Mouse (Mus musculus): Measurements from ENCODE around the gene Galk1.

The Galk1 gene

GRCm38 (mm10) chr11:116012262-116012947, at the start of gene Galk1:
Gene Galk1, minus strand, starts transcription at chr11:116012719.
- peak; percentile 92 for DNase-seq (ENCODE audit: low spot score)

DNA sequence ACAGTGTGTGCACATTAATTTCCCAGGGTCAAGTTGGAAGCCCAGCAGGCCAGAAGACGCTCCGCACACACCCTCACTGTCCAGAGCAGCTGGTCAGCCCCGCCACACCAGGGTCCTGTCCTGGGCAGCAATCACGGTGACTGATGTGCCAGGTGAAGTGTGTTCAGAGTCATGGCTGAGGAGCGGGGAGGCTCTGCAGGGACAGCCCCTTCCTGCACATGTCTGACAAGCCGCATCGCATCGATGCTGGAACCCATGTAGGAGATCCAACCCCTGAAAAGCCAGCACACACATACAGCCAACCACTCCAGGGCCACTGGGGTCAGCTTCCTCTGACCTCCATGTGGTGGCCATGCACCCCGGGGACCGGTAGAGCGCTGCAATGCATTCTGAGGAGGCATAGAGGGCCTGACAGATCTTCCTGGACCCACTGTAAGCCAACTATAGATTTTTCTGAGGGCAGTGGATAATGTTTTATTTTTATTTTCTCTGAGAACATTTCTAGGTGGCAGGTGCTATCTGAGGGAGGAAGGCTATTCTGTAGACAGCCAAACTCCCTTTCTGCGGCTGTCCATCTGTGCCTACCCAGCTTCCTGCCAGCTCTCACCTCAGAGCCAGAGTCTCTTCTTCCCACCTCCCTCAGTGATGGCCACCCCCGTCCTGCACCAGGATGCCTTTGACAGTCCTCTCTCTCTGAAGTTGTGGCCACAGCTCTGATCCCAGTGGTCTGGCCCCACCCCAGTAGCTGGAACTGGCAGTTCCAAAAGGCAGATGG, 49.3 kb upstream of the Galk1 start:
- DNase-seq (ENCODE audit: low spot score) = no peak

DNA sequence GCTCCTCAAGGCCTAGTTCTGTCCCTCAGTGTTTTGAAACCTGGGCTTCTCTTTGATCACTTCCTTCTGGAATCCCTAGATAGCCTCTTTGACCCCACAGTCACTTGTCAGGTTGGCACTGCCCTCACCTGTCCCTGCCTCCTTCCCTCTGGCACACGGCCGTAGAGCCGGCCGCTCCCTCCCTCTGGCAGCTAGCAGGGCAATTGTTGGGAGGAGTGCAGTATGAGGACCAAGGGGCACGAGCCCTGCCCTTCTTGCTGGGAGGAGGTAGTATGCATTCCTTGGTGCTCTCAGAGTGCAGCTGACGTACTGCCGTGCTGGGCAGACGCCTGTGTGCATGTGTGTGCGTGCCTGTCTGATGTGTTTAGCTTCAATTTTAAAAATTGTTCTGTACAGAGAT, 48.1 kb upstream of the Galk1 start:
- DNase-seq (ENCODE audit: low spot score) = no peak

GRCm38 (mm10) chr11:116059691-116060025, 47.1 kb upstream of the Galk1 start:
- DNase-seq (ENCODE audit: low spot score) = no peak

- no peak for DNase-seq (ENCODE audit: low spot score)
Observed at GRCm38 (mm10) chr11:116058868-116059690, 46.6 kb upstream of the Galk1 start.

- DNase-seq (ENCODE audit: low spot score) = no peak
Observed at GRCm38 (mm10) chr11:116058022-116058614, 45.6 kb upstream of the Galk1 start.

DNA sequence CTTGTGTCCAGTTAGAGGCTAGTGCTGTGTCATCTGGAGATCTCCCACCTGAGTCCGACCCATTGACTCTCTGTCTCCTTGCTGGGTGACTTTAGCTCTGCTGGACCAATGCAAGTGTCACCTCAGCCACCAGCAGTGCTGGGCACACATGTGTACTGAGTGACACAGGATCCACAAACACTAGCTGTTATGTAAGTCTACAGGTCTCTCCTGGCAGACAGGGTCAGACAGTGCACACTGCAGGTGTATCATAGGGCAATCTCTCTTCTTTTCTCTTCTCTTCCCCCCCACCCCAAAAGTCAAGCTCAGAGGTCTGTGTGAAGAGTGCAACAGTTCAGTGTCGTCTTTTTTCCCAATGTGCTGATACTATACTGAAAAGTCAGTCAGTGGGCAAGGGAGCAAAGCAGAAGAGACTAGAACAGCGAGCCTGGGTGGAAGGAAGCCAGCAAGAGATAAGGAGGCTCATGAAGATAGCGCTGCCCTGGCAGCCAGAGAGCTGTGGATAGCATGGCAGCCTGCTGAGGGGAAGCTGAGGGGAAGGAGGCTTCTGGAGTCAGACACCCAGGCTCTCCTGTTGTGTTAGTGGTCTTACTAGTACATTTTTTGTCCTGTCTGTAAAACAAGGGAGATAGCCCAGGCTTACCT, 44.8 kb upstream of the Galk1 start:
- DNase-seq (ENCODE audit: low spot score) = no peak

DNA sequence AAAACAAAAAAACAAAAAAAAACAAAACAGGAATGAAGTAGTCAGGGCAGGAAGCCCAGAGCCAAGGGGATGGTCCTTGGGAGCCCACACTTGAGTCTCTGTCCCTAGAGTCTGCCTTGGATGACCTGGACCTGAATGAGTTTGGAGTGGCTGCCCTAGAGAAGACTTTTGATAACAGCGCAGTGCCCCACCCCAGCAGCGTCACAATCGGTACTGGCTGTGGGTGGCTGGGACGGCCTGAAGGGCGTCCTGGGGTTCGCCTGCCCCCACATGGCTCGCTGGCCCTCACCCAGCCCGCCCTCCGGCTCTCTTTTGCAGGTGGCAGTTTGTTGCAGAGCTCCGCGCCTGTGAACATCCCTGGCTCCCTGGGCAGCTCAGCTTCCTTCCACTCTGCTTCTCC, 43.4 kb upstream of the Galk1 start:
- DNase-seq (ENCODE audit: low spot score) = no peak

GRCm38 (mm10) chr11:116053510-116054229, 41.2 kb upstream of the Galk1 start:
- DNase-seq (ENCODE audit: low spot score) = no peak

DNA sequence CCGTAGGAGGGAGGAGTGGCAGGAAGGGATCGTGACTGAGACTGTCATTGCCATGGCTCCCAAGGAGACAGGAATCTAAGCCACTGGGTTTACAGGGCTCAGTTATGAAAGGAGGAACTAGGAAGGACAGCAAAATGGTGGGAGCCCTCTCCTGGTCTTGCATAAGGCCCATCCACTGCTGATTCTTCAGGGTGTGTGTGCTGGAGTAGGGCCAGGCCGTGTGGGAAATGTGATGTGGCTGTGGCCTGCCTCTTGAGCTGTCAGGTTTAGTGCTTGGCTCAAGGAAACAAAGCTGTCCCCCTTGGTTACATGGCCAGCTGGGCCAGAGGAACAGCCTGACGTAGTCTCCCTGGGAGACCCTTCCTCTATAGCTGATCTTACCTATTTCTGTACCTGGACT, 37.7 kb upstream of the Galk1 start:
- DNase-seq (ENCODE audit: low spot score) = no peak

DNA sequence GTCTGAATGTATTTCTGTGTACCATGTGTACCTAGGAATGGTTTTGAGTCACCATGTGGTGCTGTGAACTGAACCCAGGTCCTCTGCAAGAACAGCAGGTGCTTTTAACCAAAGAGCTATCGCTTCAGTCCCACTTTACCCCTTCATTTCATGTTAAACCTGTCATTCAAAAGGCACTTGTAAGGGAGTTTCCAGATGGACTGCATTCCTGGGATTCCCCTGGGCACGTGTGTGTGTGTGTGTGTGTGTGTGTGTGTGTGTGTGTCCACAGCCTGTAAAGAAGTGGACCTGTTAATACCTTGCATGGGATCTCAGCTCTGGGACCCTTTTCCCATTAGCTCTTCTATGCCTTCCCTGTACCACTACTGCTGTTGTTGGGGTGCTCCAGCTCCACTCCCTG, 37.1 kb upstream of the Galk1 start:
- DNase-seq (ENCODE audit: low spot score) = no peak

GRCm38 (mm10) chr11:116045173-116045572, 32.7 kb upstream of the Galk1 start:
- DNase-seq (ENCODE audit: low spot score) = no peak

DNA sequence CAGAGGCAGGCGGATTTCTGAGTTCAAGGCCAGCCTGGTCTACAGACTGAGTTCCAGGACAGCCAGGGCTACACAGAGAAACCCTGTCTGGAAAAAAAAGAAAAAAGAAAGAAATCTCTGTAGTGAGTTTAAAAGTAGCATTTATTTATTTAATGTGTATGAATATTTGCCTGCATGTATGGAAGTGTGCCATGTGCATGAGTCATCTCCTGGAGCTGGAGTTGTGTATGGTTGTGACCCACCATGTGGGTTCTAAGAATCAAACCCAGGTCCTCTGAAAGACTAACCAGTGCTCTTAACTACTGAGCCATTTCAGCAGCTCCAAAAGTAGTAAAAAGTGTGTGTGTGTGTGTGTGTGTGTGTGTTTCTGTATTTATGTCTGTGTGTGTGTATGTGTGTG, 30.8 kb upstream of the Galk1 start:
- DNase-seq (ENCODE audit: low spot score) = no peak

GRCm38 (mm10) chr11:116042372-116043138, 30.0 kb upstream of the Galk1 start:
- DNase-seq (ENCODE audit: low spot score) = no peak

- no peak for DNase-seq (ENCODE audit: low spot score)
Observed at GRCm38 (mm10) chr11:116041833-116042232, 29.3 kb upstream of the Galk1 start.

DNA sequence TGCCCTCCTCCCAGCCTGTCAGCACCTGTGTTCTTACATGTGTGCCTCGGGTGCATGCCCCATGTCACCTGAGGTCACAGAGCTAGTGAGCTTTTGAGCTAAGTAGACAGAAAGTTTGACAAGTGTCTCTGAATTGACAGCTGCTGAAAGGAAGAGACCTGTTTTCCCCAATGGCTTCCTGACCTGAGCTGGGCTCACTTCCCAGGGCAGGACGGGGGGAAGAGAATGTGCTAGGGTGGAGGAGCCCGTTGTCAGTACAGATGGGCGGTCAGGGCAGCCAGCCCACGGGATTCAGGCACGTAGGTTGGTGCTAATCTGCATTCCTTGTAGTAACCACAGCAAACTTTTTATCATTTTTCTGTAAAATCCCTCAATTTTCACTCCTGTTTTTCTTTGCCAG, 28.1 kb upstream of the Galk1 start:
- DNase-seq (ENCODE audit: low spot score) = no peak

DNA sequence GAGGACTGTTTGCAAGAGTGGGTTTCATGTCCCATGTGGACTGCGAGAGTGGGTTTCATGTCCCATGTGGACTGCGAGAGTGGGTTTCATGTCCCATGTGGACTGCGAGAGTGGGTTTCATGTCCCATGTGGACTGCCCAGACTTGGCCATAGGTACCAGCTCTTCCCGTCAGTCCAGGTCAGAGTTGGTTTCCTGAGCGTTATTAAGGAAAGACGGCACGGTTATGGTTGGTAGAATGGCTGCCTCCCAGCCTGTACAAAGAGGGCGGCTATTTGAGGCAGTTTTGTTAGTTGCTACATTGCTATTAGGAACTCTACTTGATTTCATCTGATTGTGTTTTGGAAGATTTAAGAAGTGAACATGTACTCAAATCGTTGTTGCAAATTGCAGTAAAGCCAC, 25.3 kb upstream of the Galk1 start:
- DNase-seq (ENCODE audit: low spot score) = no peak

DNA sequence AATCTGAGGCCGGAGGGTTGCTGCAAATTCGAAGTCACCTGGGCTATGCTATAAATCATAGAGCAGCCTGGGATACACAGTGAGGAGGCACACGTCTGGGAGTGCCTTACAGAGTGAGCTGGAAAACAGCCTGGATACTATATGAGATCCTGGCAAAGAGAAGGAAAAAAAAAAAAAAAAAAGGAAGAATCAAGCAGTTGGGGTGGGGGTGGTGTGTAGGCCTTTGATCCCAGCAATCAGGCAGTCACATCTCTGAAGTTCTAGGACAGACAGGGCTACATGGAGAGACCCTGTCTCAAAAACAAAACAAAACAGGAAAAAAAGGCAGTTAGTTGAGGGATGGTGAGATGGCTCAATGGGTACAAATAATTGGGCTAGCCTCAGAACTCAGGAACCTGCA, 24.2 kb upstream of the Galk1 start:
- DNase-seq (ENCODE audit: low spot score) = no peak

DNA sequence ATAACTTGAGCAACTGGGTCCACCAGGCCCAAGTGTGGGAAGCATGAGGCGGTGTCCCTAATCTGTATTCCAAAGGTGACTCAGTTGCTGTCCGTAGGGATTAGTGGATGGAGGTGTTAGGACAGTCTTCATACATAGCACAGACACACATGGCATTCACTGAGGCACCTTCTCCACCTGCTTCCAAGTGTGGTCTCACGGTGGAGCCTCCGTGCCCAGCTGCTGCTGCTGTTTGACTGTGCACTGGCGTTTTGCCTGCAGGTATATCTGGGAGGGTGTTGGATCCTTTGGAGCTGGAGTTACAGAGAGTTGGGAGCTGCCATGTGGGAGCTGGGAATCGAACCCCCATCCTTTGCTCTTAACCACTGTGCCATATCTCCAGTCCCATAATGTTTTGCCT, 22.1 kb upstream of the Galk1 start:
- DNase-seq (ENCODE audit: low spot score) = no peak
